Mouse (Mus musculus): ENCODE measurements around the gene Tfr2.

The Tfr2 gene

DNA sequence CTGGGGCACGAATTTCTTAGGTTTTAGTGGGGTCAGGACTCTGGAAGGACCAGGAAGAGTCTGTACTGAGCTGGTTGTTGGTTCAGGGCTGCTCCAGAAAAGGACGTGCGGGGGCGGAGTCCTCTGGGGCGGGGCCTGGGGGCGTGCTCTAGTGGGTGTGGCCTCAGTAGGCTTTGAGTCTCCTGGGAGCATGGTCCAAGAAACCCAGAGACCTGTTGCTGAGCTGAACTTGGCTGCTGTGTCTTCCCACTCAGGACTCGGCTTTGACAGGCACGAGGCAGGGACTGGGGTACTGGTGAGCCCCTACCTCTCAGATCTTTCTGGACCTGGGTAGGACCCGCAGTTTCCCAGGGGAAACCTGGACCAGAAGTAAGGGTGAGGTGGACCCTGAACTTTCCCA lies at the start of gene Tfr2:
Gene Tfr2 (plus strand): TSS at position 176 of the 400 bp plus-strand sequence.
- no peak for DNase-seq

DNA sequence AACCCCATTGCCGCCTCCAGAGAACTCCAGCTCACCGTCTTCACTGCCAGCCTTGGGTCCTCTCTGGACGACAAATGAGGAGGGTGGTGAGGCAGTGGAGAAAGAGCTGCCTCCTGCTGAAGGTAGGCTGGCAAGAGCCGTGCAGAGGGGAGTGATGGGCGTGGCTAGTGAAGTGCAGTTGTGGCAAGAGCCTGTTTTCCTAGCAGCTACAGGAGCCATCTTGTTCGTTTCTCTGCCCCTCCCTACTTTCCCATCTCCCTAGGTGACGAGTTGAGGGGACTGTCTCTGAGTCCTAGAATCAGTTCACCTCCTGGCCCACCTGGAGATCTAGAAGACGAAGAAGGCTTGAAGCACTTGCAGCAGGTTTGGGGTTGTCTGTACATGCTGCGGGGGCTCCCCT lies 47.8 kb upstream of the Tfr2 start:
- DNase-seq = no peak

DNA sequence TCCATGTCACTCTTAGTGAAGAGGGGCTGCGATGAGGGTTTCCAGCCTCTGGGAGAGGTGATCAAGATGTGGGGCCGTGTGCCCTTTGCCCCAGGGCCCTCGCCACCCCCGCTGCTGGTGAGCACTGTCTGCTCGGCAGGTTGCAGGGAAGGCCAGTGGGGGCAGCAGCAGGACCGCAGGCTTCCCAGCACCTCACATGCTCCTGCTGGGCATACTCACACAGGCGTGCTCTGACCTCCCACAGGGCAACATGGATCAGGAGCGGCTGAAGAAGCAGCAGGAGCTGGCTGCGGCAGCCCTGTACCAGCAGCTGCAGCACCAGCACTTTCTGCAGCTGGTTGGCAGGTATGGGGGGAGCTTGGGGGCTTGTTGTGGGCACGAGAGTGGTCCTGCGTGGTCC lies 46.9 kb upstream of the Tfr2 start:
- no peak for DNase-seq

DNA sequence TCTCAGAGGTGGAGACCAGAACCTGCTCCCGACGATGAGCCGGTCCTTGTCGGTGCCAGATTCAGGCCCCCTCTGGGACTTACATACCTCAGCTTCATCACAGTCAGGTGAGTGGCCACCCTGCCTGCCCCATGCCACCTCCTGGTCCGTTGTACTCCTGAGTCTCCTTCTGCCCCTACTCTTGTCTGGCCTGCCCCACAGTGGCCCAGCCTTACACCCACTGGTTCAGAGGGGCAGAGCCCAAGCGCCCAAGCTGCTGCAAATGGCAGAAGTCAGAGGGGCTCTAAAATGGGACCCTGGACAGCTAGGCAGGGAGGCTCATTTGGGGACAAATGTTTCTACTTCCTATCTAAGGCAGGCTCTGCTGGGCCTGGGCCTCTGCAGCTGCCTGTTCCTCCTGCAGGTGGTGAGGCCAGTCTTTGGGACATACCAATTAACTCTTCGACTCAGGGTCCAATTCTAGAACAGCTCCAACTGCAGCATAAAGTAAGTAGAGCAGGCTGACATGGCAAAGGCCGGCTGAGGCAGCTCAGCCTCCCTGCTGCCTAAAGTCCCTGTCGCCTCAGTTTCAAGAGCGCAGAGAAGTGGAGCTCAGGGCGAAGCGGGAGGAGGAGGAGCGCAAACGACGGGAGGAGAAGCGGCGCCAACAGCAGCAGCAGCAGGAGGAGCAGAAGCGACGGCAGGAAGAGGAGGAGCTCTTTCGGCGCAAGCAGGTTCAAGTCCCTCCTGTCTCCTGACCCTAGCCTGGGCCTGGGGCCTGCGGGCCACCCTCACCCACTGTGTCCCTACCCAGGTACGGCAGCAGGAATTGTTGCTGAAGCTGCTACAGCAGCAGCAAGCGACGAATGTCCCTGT lies 46.0 kb upstream of the Tfr2 start:
- no peak for DNase-seq

DNA sequence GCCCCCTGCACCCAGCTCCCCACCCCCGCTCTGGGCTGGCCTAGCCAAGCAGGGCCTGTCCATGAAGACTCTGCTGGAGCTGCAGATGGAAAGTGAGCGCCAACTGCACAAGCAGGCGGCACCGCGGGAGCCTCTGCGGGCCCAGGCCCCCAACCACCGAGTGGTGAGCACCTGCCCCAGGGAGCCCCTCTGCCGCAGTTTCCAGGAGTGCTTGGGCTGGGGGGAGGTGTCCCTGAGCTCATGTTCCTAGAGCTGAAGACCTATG lies 45.5 kb upstream of the Tfr2 start:
- no peak for DNase-seq

DNA sequence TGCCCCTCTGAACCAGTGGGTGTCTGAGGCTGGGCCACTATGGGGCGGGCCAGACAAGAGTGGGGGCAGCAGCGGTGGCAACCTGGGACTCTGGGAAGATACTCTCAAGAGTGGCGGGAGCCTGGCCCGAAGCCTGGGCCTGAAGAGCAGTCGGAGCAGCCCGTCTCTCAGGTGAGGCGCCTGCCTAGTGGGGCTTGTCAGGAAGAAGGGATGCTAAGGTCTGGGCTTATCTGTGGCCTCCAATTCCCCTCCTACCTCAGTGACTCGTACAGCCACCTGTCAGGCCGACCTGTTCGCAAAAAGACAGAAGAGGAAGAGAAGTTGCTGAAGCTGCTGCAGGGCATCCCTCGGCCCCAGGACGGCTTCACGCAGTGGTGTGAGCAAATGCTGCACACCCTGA lies 45.0 kb upstream of the Tfr2 start:
- DNase-seq = no peak

DNA sequence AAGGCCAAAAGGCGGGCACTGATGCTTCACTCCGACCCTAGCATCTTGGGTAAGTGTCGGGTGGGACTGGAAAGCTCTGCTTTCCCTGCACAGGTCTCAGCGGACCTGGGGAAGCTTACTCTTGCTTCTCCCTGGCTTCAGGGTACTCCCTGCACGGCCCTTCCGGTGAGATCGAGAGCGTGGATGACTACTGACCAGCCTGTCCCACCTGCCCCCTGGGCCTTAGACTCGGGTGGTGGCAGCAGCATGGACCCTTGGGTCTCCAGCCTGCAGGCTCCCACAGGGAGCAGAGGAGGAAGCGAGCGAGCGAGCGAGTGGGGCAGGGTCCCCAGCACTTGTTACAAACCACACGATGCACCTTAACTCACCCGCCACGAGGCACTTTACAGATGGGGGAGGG lies 44.1 kb upstream of the Tfr2 start:
- DNase-seq = no peak

DNA sequence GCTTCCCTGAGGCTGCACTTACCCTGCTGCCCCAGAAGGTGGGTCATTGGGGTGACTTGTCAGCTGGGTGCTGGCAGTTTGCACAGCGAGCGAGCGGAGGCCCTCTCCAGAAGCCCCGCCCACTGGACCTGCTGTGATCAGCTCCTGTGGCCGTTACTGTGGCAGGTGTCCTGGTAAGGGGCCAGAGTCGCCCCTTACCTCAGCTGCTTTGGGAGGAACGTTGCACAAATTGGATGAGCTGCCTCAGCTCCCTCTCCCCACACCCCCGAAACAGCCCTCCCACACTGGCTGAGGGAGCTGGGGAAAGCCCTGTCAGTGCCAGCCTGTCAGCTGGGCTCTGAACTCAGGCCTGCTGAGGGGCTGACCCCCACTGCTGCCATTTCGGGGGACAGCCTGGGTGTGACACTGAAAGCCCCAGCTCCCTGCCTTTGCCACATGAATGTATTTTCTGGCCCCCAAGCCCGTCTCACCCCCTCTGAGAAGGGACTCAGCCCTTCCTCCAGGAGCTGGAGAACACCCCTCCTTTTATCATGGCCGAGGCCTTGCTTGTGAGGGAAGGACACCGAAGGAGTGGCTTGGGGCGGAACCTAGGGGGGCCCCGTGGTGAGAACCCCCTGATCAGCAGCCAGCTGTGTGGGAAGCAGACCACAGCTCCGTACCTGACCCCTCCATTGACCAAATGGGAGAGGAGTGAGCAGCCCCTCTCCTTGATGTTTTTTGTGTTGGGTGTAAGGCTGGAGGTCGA lies 43.3 kb upstream of the Tfr2 start:
- DNase-seq = no peak

DNA sequence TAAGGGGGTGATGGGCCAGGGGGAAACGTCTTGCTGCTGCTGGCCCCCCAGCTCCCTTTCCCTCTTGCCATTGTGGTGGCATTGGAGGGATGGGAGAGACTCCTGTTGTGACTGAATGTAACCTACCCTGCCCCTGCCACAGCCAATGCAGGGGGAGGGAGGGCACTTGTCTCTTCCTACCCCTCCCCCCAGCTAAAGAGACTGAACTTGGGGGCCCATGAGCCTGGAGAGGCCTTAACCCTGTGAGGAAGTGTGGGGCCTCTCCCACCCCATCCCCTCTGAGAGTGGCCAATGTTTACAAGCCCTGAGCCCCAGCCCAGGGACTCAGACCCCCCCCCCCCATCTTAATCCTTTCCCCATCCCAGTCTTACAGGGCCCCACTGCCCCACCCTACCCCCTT lies 42.2 kb upstream of the Tfr2 start:
- no peak for DNase-seq

DNA sequence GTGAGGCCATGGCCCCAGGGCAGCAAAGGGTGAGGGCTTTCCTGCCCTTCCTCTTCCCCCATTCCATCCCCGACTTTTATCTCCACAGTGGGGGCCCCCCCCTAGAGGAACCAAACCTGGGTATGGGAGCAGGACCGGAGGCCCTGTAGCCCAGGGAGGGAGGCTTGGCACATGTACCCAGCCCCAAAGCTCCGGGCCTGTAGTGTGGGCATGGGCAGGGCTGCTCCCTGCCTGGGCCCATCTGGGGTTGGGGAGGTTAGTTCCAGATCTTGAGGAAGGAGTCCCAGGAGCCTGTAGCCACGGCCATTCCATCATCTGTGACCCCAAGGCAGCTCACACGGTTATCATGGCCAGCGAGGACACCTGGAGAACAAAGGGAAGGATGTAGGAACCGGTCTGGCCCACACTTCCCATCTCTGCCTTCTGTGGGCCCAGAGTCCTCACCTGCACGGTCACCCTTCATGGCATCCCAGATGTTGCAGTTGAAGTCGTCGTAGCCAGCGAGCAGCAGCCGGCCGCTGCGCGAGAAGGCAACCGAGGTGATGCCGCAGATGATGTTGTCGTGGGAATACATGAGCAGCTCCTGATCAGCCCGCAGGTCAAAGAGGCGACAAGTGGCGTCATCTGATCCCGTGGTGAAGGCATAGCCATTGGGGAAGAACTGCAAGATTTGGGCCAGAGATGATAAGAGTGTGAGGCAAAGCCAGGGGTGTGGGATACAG lies 41.2 kb upstream of the Tfr2 start:
- DNase-seq = no peak

DNA sequence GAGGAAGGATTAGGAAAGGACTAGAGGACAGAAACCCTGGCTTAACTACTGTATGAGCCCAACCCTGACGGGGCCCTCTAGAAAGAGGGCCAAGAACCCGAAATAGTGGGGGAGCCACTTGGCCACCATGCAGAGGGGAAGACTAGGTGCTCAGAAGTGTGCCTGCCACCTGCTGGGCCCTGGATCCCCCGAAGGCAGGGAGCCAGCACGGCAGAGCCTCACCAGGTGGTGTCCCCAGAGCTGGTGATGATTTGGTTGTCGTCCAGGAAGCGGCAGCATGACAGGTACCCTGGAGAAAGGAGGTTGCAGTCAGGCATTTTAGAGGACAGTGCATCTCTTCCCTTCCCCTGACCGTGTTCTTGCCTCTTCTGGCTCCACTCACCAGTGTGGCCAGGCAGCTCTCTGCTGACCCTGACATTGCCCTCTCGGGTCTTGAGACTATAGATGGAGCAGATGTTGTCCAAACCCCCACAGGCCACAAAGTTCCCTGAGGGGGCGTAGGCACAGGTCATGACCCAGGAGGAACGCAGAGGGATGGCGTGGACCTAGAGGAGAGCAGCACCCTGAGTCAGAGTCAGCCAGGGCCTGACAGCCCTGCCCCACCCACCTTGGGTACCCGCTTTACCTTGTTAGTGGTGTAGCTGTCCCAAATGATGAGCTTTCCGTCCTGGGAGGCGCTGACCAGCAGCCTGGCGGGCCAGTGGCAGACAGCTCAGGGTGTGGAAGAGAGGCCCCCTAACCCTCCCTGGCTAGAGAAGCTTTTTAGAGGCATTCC lies 40.2 kb upstream of the Tfr2 start:
- no peak for DNase-seq

DNA sequence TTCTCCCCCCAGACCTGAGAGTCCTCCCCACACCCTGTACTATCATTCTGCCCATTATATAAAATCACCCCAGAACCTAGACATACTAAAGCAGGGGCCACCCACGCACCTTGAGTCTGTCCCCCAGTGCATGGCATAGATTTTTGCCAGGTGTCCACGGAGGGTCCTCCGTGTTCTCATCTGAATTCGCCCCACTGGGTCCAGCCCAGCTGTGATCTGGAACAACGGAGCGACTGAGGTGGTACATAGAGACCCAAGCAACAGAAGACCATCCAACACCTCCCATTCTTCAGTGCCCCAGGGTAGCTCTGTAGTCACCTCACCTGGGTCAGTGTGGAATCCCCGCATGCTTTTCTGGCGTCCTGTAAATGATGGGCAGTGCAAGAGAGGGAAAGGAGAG lies 39.6 kb upstream of the Tfr2 start:
- no peak for DNase-seq

DNA sequence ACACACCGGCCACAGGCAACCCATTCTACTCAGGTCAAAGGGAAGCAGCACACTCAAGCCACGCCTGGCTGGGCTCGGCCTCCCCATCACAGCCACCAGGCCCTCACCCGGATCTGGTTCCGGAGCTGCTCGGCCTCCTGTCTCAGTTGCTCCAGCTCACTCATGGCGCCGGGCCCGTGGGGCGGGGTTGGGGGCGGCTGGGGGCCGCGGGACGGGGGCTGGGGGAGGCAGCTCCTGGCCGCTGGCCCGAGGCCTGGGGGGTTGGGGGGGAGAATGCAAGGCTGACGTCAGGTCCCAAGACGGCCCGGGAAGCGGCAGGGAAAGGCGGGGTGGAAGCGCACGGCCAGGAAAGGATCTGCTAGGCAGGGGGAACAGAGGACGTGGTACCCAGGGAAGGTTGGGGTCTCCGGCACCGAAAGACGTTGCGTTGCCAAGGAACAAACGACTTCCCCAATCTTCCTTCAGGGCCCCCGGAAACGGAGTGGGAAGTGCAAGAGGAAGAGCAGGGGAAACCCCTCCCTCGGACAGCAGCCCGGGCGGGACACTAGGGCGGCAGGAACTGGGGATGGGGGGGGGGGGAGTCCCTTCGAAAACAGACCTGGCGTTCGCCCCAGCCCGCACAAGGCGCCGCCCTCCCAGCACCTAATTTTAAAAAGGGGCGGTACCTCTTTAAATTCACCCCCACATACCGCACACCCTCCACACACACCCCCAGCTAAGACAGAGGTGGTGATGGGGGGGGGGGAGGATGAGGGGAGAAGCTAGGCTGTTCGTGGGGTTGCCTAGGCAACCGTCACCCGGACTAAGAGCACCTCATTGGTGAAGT lies 38.8 kb upstream of the Tfr2 start:
- DNase-seq = peak; percentile 74

DNA sequence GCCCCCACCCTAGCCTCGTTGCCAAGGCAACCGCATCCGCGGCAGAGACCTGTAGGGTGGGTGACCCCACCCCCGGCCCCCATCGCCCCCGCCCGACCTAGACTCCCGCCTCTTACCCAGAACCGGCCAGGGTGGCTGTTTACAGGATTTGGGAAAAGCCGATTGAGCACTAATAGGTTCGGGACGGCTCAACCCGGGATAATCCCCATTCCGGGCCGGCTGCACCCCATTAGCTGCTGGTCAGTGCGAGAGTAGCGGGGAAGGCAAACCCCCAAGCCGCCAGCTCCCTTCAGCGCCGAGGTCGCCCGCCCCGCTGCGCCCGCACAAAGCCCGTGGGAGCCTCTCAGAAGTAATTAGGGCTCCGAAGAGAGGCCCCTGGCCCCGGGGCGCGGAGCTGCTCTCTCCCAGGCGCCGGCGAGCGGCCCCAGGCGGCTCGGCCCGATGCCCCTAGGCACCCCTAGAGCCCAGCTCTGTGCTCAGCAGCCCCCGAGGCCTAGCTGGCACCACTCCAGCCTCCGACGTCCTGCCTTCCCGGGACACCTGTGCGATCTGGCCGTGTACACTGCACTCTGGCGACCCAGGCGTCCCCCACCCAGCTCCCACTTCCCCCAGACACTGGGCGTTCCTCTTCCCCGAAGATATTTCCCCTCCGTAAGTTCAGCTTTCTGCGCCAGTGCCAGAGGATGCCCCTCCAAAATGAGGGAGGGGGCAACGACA lies 38.1 kb upstream of the Tfr2 start:
- DNase-seq = peak; percentile 78

DNA sequence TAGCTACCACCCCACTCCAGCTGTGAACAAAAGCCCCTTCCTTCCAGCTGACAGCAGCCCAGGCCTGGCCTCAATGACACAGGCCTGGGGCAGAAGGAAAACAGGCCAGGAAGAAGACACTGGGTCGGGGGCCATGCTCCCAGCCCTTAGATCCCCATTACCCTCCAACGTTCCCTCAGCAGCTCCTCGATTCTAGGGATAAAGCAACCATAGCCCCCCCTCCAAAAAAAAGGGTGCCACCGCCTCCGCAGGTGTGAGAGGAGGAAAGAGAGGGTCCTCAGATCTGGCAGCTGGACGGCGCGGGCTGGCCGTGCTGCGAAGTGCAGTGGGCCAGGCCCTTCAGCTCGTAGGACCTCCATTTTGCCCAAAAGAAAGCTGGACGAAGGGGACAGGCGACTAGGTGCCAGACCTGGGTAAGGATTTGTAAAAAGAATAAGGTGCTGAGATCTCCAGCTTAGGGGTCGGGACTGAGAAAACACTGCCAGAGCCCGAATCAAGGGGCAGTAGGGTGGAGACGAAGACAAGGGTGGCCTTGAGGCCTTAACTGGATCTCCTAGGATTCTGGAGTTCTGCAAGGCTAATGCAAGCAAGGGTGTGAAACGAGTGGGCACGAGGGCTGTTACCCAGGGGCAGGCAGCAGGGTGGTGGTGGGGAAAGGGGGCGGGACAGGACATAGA lies 37.4 kb upstream of the Tfr2 start:
- DNase-seq = peak; percentile 70

DNA sequence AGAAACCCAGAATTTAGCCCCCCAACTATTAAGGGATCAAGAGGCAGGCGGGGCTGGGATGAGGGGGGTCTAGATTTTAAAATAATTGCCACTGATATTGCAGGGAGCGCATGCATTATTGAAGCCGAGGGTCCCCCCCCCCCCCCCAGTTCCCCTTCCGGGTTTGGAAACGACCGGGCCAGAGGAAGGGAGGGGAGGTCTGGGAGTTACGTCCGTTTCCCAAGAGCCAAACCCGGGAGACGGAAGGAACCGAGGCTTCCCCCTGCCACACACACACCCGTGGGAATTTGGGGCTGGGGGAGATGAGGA lies 36.9 kb upstream of the Tfr2 start:
- DNase-seq = no peak

DNA sequence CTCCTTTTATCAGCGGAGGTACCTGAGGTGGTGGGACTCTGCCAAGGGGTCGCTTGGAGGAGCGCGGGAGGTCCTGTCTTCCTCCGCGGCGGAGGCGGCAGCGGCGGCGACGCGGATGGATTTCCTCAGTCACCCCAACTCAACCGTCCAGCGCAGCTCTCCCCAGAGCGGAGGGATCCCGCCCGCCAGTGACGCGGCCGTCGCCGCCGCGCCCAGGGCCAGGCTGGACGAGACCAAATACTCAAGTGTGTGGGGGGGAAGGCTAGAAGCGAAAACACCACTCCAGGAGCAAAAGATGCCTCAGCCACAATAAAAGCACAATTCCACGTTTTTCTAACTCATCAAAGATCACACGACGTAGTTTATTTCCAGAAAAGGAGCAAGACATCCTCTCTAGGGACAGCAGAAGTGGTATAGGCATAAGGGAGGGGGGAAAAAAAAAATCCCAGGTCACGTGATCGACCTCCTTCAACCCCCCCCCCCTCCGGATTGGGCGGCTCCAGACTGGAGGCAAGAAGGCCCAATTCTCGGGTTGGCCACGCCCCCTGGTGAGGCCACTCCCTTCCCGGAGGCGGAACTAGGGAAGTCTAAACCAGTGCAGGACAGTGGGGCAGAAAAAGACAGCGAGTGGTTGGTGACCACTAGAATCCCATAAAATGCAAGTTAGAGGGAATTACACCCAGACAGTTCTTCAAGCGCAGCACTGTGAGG lies 36.4 kb upstream of the Tfr2 start, which contains the start of the genes Epo and Gnb2:
Gene Epo (minus strand): TSS at position 126 of the 711 bp plus-strand sequence.
Gene Gnb2 (minus strand): TSS at position 394 of the 711 bp plus-strand sequence.
- DNase-seq = peak; percentile 99

DNA sequence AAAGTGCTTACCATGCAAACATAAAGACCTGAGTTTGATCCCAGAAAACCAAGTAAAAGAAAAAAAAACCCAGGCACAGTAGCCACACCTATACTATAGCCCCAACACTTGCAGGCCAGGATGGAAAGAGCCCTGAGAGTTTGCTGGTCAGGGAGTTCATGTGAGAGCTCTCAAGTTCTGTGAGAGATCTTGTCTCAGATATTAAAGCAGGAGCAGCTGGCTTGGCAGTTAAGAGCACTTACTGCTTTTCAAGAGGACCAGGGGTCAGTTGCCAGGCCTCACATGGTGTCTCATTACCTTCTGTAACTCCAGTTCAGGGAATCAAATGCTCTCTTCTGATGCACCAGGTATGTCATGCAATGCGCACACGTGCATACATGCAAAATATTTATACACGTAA lies 34.9 kb upstream of the Tfr2 start:
- DNase-seq = no peak

DNA sequence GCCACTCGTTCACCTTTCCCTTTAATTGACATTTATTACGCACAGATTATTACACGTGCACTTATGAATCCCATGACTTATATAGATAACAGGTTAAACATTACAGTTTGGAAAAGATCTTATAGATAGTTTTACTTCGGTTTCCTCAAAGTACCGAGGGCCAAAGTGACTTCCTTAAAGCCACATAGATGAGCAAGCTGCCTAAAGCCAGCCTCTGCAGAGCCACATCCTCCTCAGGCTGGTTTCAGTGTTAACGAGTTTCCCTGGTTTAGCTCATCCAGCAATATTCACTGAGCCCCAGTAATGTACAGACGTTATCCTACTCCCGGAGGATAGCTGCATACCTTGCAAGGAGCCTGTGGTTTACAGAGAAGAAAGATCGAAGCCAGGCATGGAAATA lies 34.3 kb upstream of the Tfr2 start:
- no peak for DNase-seq

DNA sequence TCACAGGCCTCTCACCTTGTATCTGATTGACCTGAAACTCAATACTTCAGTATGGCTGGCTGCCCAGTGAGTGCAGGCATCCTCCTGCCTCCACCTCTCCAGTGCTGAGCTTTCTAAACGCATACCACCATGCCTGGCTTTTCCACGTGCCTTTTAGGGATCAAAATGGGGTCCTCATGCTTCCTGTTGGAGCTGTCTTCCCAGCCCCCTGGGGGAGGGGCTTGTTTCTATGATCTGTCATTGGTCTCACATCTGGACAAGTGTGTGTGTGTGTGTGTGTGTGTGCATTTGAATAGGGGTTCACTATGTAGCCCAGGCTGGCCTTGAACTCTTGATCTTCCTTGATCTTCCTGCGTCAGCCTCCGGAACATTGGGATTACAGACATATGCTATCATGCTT lies 32.2 kb upstream of the Tfr2 start:
- DNase-seq = no peak
